Mouse (Mus musculus) NIH3T3 (cell line): ENCODE results near the gene Gm14308.
"Not testable (repeated sequence)": the region's sequence is repeated elsewhere in the genome, so short reads cannot be mapped to it uniquely, and the experiment has no call there.

Experiments used
- DNase-seq: peaks from one replicate; pipeline ENCODE4 v3.0.0-alpha.2; 2012; ENCODE audit warnings: low read depth

Gm14308 gene

GRCm38 (mm10) chr2:176636244-176636643, at the start of gene Gm14308:
Gene Gm14308, minus strand, starts transcription at chr2:176636344.
- DNase-seq, result not testable (repeated sequence)

GRCm38 (mm10) chr2:176670222-176670621, 34.1 kb upstream of the Gm14308 start, which contains the start of gene Zfp973:
Gene Zfp973, plus strand, starts transcription at chr2:176670522.
- not testable (repeated sequence) for DNase-seq
